11 mouse cellular contexts compared by ENCODE assay signal in genomic region chr10:64861439-64861838, GRCm38 (mm10).
DNase-seq lines count a peak whose midpoint lies in the region; ATAC-seq and TF ChIP-seq lines count a peak whose summit lies in the region.
"Had no signal": no experiment of that assay in that cellular context is flagged by ENCODE, and none has a peak within 500 bp of the region (broad histone marks: within the 10 kb centered on the region; RNA-seq: fewer than 3 reads in every experiment).

No protein-coding gene starts in this region.

- H3K9me3 ChIP-seq in kidney, postnatal 0 days (replicated peaks; ENCODE audit: low read length): no peaks in the 10 kb centered on the region
- H3K9me3 ChIP-seq: heart, embryonic 13.5 days had no signal

- H3K9ac ChIP-seq in kidney, postnatal 0 days (ENCODE audit: low read depth, low read length): no peak overlapping the region
- H3K9ac ChIP-seq: heart, embryonic 13.5 days had no signal

- no peaks in the 10 kb centered on the region for H3K27me3 ChIP-seq in kidney, postnatal 0 days (ENCODE audit: insufficient read depth, low read length)
- H3K27me3 ChIP-seq: heart, embryonic 13.5 days had no signal

- H3K27ac ChIP-seq in kidney, postnatal 0 days: no peak overlapping the region
- H3K27ac ChIP-seq: heart, embryonic 13.5 days had no signal

- H3K4me3 ChIP-seq in kidney, postnatal 0 days (replicated peaks; ENCODE audit: low read depth, low read length): no peak overlapping the region
- H3K4me3 ChIP-seq: erythroblast, embryonic 14.5 days; heart, embryonic 13.5 days had no signal

- H3K4me1 ChIP-seq in kidney, postnatal 0 days (replicated peaks; ENCODE audit: insufficient read depth, low read length): no peaks in the 10 kb centered on the region
- H3K4me1 ChIP-seq: heart, embryonic 13.5 days had no signal

- peak; percentile 6 for DNase-seq in embryo, embryonic 11 days
- no peak for DNase-seq in embryo, embryonic 9.5 days (ENCODE audit: extremely low spot score)
- peak; percentile 5 to 24 for DNase-seq in layer of hippocampus, postnatal 10 days (ENCODE audit: low spot score in 2 of 2)
- no peak for DNase-seq in layer of hippocampus, postnatal 36 days
- peak; percentile 28 for DNase-seq in NIH3T3 (ENCODE audit: low read depth)
- DNase-seq in kidney, postnatal 0 days (ENCODE audit: low spot score): peak; percentile 3
- DNase-seq in lung, postnatal 10 days: no peak
- DNase-seq in gastrocnemius, postnatal 10 days: no peak
- DNase-seq: lung, adult 18-20 months had no signal

- H3K36me3 ChIP-seq in kidney, postnatal 0 days (ENCODE audit: insufficient read depth, low read length): no peaks in the 10 kb centered on the region
- H3K36me3 ChIP-seq: heart, embryonic 13.5 days had no signal

- TF ChIP-seq CTCF in kidney, postnatal 0 days (IDR thresholded peaks at IDR 0.05; ENCODE audit: low read depth): peak; percentile 46; the same call in 1 of the 2 replicates

- no peak overlapping the region for H3K4me2 ChIP-seq in kidney, postnatal 0 days (ENCODE audit: low read length)
- H3K4me2 ChIP-seq: heart, embryonic 13.5 days had no signal

- WGBS in kidney, postnatal 0 days: 79% methylated on average over 2 of the region's 2 CpGs

- ATAC-seq in kidney, postnatal 0 days (replicated peaks; ENCODE audit: low FRiP score, low read depth): no peak

Comparison
In these comparisons a context has a peak if more than half of its experiments do, and no peak if none do; other contexts are left out.
1. DNase-seq: peak in embryo, embryonic 11 days (single experiment), layer of hippocampus, postnatal 10 days (2 of 2), NIH3T3 (single experiment) and kidney, postnatal 0 days (single experiment); none in embryo, embryonic 9.5 days (single experiment), layer of hippocampus, postnatal 36 days (0 of 2), lung, postnatal 10 days (single experiment) and gastrocnemius, postnatal 10 days (single experiment).